Mouse (Mus musculus) liver, embryonic 12.5 days (tissue): ENCODE measurements around the gene Map2. TPM values are rescaled to one million over a fixed set of nuclear protein-coding genes. Genes with fewer than 3 reads are reported as not detected.

ENCODE experiments used
- ATAC-seq: fragments of 200-750 bp; cut with Nextera tagmentation; 2 replicates; pipeline ENCODE4 v1.8.0; 2017; ENCODE audit warnings: moderate number of reproducible peaks, mild to moderate bottlenecking, moderate library complexity
- H3K27ac ChIP-seq: fragments of 300-500 bp; sonication (generic); 2 replicates; pipeline ENCODE4 v1.5.1; 2016; ENCODE audit warnings: mild to moderate bottlenecking
- H3K27me3 ChIP-seq: fragments of 300-500 bp; sonication (generic); replicated peaks from 2 replicates; pipeline ENCODE4 v1.6.1; 2016; ENCODE audit warnings: mild to moderate bottlenecking, moderate library complexity
- H3K36me3 ChIP-seq: fragments of 300-500 bp; sonication (generic); 2 replicates; pipeline ENCODE4 v1.6.1; 2016; ENCODE audit warnings: mild to moderate bottlenecking, moderate library complexity
- H3K4me1 ChIP-seq: fragments of 300-500 bp; sonication (generic); 2 replicates; pipeline ENCODE4 v1.6.1; 2016
- H3K4me2 ChIP-seq: fragments of 300-500 bp; sonication (generic); 2 replicates; pipeline ENCODE4 v1.6.1; 2016; ENCODE audit warnings: mild to moderate bottlenecking, moderate library complexity
- H3K4me3 ChIP-seq: fragments of 300-500 bp; sonication (generic); 2 replicates; pipeline ENCODE4 v1.5.1; 2016; ENCODE audit warnings: mild to moderate bottlenecking, moderate library complexity
- H3K9ac ChIP-seq: fragments of 300-500 bp; sonication (generic); 2 replicates; pipeline ENCODE4 v1.6.1; 2016; ENCODE audit warnings: mild to moderate bottlenecking, moderate library complexity
- H3K9me3 ChIP-seq: fragments of 300-500 bp; sonication (generic); replicated peaks from 2 replicates; pipeline ENCODE4 v1.6.1; 2016; ENCODE audit warnings: mild to moderate bottlenecking, moderate library complexity
- WGBS: fragments of 180-500 bp; shearing (Covaris S2); methylation state at CpG from one replicate; pipeline ENCODE4 v1.1.7; 2016; ENCODE audit not compliant: insufficient replicate concordance; 5-methylcytosine and 5-hydroxymethylcytosine counted together
- polyA plus RNA-seq: library from polyadenylated mRNA; unstranded; fragments of >200 nt; fragmentation: Nextera tagmentation; extraction: Ambion mirVana; gene quantifications from 2 replicates; pipeline ENCODE4 v1.2.1, GENCODE M21; 2016

Gene Map2
- 1.0 and 1.5 TPM in 2 replicates for polyA plus RNA-seq

GRCm38 (mm10) chr1:66175041-66175665, at the start of gene Map2:
Gene Map2 (plus strand): TSS chr1:66175273.
- under 1% methylated on average over 27 of the region's 61 CpGs for WGBS
- H3K4me2 ChIP-seq, result peak within 1 kb of the TSS; percentile 74
- H3K9ac ChIP-seq, result no peak within 1 kb of the TSS
- H3K27me3 ChIP-seq, result peaks cover 24% of the 10 kb centered on the region
- no peaks in the 10 kb centered on the region for H3K36me3 ChIP-seq
- ATAC-seq, result peak; percentile 91
- H3K27ac ChIP-seq, result no peak within 1 kb of the TSS
- H3K4me3 ChIP-seq, result peak within 1 kb of the TSS; percentile 54
- H3K9me3 ChIP-seq, result no peaks in the 10 kb centered on the region
- H3K4me1 ChIP-seq, result 0 out of 2 replicates have a peak, but pooled peaks cover 7% of the 10 kb centered on the region

- H3K9me3 ChIP-seq, result no peaks in the 10 kb centered on the region
- H3K4me1 ChIP-seq, result no peaks in the 10 kb centered on the region
- H3K4me3 ChIP-seq, result no peak overlapping the region
- no peaks in the 10 kb centered on the region for H3K36me3 ChIP-seq
- H3K9ac ChIP-seq, result no peak overlapping the region
- no peak overlapping the region for H3K4me2 ChIP-seq
- no peak overlapping the region for H3K27ac ChIP-seq
- no peak for ATAC-seq
- H3K27me3 ChIP-seq, result no peaks in the 10 kb centered on the region
These were observed 42.1 kb upstream of the Map2 start for GRCm38 (mm10) chr1:66133014-66133413.

- no peaks in the 10 kb centered on the region for H3K9me3 ChIP-seq
- ATAC-seq, result no peak
- no peak overlapping the region for H3K4me2 ChIP-seq
- H3K27ac ChIP-seq, result no peak overlapping the region
- H3K27me3 ChIP-seq, result no peaks in the 10 kb centered on the region
- no peak overlapping the region for H3K9ac ChIP-seq
- H3K4me3 ChIP-seq, result no peak overlapping the region
- no peaks in the 10 kb centered on the region for H3K36me3 ChIP-seq
- no peaks in the 10 kb centered on the region for H3K4me1 ChIP-seq
These were observed 39.7 kb upstream of the Map2 start for GRCm38 (mm10) chr1:66135324-66135723.

- no peak for ATAC-seq
- 70% methylated on average over 1 of the region's 1 CpGs for WGBS
- H3K4me1 ChIP-seq, result no peaks in the 10 kb centered on the region
These were observed 34.4 kb upstream of the Map2 start for GRCm38 (mm10) chr1:66140686-66141085.

GRCm38 (mm10) chr1:66145180-66145579, 29.9 kb upstream of the Map2 start:
- 57% methylated on average over 3 of the region's 3 CpGs for WGBS
- no peaks in the 10 kb centered on the region for H3K4me1 ChIP-seq
- H3K4me3 ChIP-seq, result no peak overlapping the region
- H3K9ac ChIP-seq, result no peak overlapping the region
- H3K9me3 ChIP-seq, result no peaks in the 10 kb centered on the region
- H3K27me3 ChIP-seq, result no peaks in the 10 kb centered on the region
- ATAC-seq, result no peak
- no peaks in the 10 kb centered on the region for H3K36me3 ChIP-seq
- no peak overlapping the region for H3K27ac ChIP-seq
- no peak overlapping the region for H3K4me2 ChIP-seq

More at GRCm38 (mm10) chr1:66140686-66141085, 34.4 kb upstream of the Map2 start:
- no peaks in the 10 kb centered on the region for H3K27me3 ChIP-seq
- no peak overlapping the region for H3K4me3 ChIP-seq
- no peak overlapping the region for H3K27ac ChIP-seq
- no peaks in the 10 kb centered on the region for H3K9me3 ChIP-seq
- no peak overlapping the region for H3K9ac ChIP-seq
- no peak overlapping the region for H3K4me2 ChIP-seq
- H3K36me3 ChIP-seq, result no peaks in the 10 kb centered on the region

- H3K27ac ChIP-seq, result no peak overlapping the region
- no peak overlapping the region for H3K4me3 ChIP-seq
- no peak overlapping the region for H3K9ac ChIP-seq
- no peaks in the 10 kb centered on the region for H3K27me3 ChIP-seq
- no peaks in the 10 kb centered on the region for H3K4me1 ChIP-seq
- no peaks in the 10 kb centered on the region for H3K9me3 ChIP-seq
- ATAC-seq, result no peak
- 58% methylated on average over 2 of the region's 2 CpGs for WGBS
- no peaks in the 10 kb centered on the region for H3K36me3 ChIP-seq
- H3K4me2 ChIP-seq, result no peak overlapping the region
These were observed 26.1 kb upstream of the Map2 start for GRCm38 (mm10) chr1:66148825-66149514.

GRCm38 (mm10) chr1:66150806-66151205, 24.3 kb upstream of the Map2 start:
- no peak overlapping the region for H3K4me2 ChIP-seq
- H3K9me3 ChIP-seq, result no peaks in the 10 kb centered on the region
- no peak overlapping the region for H3K9ac ChIP-seq
- H3K27ac ChIP-seq, result no peak overlapping the region
- no peak for ATAC-seq
- H3K4me3 ChIP-seq, result no peak overlapping the region
- H3K27me3 ChIP-seq, result no peaks in the 10 kb centered on the region
- no peaks in the 10 kb centered on the region for H3K36me3 ChIP-seq
- no peaks in the 10 kb centered on the region for H3K4me1 ChIP-seq
- WGBS, result 60% methylated on average over 3 of the region's 3 CpGs

GRCm38 (mm10) chr1:66157135-66157534, 17.9 kb upstream of the Map2 start:
- no peak overlapping the region for H3K4me2 ChIP-seq
- no peak overlapping the region for H3K27ac ChIP-seq
- WGBS, result 66% methylated on average over 2 of the region's 2 CpGs
- no peaks in the 10 kb centered on the region for H3K36me3 ChIP-seq
- no peaks in the 10 kb centered on the region for H3K27me3 ChIP-seq
- H3K9me3 ChIP-seq, result no peaks in the 10 kb centered on the region
- no peak for ATAC-seq
- H3K4me3 ChIP-seq, result no peak overlapping the region
- H3K9ac ChIP-seq, result no peak overlapping the region
- H3K4me1 ChIP-seq, result no peaks in the 10 kb centered on the region

GRCm38 (mm10) chr1:66157589-66157988, 17.5 kb upstream of the Map2 start:
- no peak overlapping the region for H3K4me2 ChIP-seq
- H3K9me3 ChIP-seq, result no peaks in the 10 kb centered on the region
- no peak overlapping the region for H3K9ac ChIP-seq
- no peaks in the 10 kb centered on the region for H3K36me3 ChIP-seq
- H3K4me3 ChIP-seq, result no peak overlapping the region
- no peak for ATAC-seq
- H3K27ac ChIP-seq, result no peak overlapping the region
- no peaks in the 10 kb centered on the region for H3K27me3 ChIP-seq
- no peaks in the 10 kb centered on the region for H3K4me1 ChIP-seq

- Histone ChIP-seq H3K36me3 (no peaks in the 10 kb centered on the region), H3K27me3 (no peaks in the 10 kb centered on the region), H3K9ac (no peak overlapping the region), H3K4me2 (no peak overlapping the region), H3K27ac (no peak overlapping the region), H3K9me3 (no peaks in the 10 kb centered on the region), H3K4me1 (no peaks in the 10 kb centered on the region), H3K4me3 (no peak overlapping the region)
- WGBS, result 49% methylated on average over 2 of the region's 2 CpGs
- no peak for ATAC-seq
These were observed 10.4 kb upstream of the Map2 start for GRCm38 (mm10) chr1:66164648-66165047.

GRCm38 (mm10) chr1:66168722-66169121, 6.4 kb upstream of the Map2 start:
- Histone ChIP-seq H3K9ac (no peak overlapping the region), H3K4me3 (no peak overlapping the region), H3K4me1 (no peaks in the 10 kb centered on the region), H3K27ac (no peak overlapping the region), H3K4me2 (no peak overlapping the region), H3K27me3 (0 out of 2 replicates have a peak, but pooled peaks cover 4% of the 10 kb centered on the region), H3K9me3 (no peaks in the 10 kb centered on the region), H3K36me3 (no peaks in the 10 kb centered on the region)
- ATAC-seq, result no peak
- WGBS, result 57% methylated on average over 5 of the region's 5 CpGs

- Histone ChIP-seq H3K4me1 (0 out of 2 replicates have a peak, but pooled peaks cover 7% of the 10 kb centered on the region), H3K27me3 (peaks cover 24% of the 10 kb centered on the region), H3K27ac (no peak overlapping the region), H3K9ac (no peak overlapping the region), H3K4me3 (no peak overlapping the region), H3K36me3 (no peaks in the 10 kb centered on the region), H3K4me2 (no peak overlapping the region), H3K9me3 (no peaks in the 10 kb centered on the region)
- WGBS, result 55% methylated on average over 3 of the region's 3 CpGs
- no peak for ATAC-seq
These were observed 2.9 kb upstream of the Map2 start for GRCm38 (mm10) chr1:66172127-66172526.
